Mouse (Mus musculus) liver, adult 2 months (tissue): ENCODE measurements around the gene Pigz. TPM values are rescaled to one million over a fixed set of nuclear protein-coding genes. Genes with fewer than 3 reads are reported as not detected.
A peak's percentile ranks its signal among the peaks of the same experiment; 100 is the strongest.

Experiments
- DNase-seq: peaks from one replicate; pipeline ENCODE4 v3.0.0-alpha.2; 2011; ENCODE audit warnings: low read depth, low spot score; ENCODE audit errors: extremely low read depth
- H3K27ac ChIP-seq: fragments of 200-500 bp; replicated peaks from 2 replicates; pipeline ENCODE4 v1.5.1; 2012; ENCODE audit warnings: low read depth, mild to moderate bottlenecking, control low read depth, inconsistent platforms, low read length; ENCODE audit not compliant: insufficient read depth
- H3K27me3 ChIP-seq: fragments of 200-500 bp; 2 replicates; pipeline ENCODE4 v1.6.1; 2012; ENCODE audit warnings: mild to moderate bottlenecking, moderate library complexity, low read length, inconsistent platforms; ENCODE audit not compliant: control insufficient read depth, insufficient read depth
- H3K36me3 ChIP-seq: fragments of 200-500 bp; 2 replicates; pipeline ENCODE4 v1.6.1; 2012; ENCODE audit warnings: low read length, inconsistent platforms; ENCODE audit not compliant: control insufficient read depth, insufficient read depth
- H3K4me1 ChIP-seq: fragments of 200-500 bp; 2 replicates; pipeline ENCODE4 v1.6.1; 2011; ENCODE audit warnings: low read length; ENCODE audit not compliant: control insufficient read depth, insufficient read depth
- H3K4me3 ChIP-seq: fragments of 200-500 bp; 2 replicates; pipeline ENCODE4 v1.5.1; 2011; ENCODE audit warnings: low read depth, mild to moderate bottlenecking, control low read depth, low read length, moderate library complexity; ENCODE audit not compliant: insufficient read depth
- H3K79me2 ChIP-seq: fragments of 200-500 bp; 2 replicates; pipeline ENCODE4 v1.6.1; 2012; ENCODE audit warnings: inconsistent platforms, mild to moderate bottlenecking, low read length, moderate library complexity; ENCODE audit not compliant: control insufficient read depth, insufficient read depth
- H3K9ac ChIP-seq: fragments of 200-500 bp; 2 replicates; pipeline ENCODE4 v1.6.1; 2012; ENCODE audit warnings: low read depth, mild to moderate bottlenecking, control low read depth, inconsistent platforms, low read length
- CTCF ChIP-seq: fragments of 200-500 bp; IDR thresholded peaks from 2 replicates; pipeline ENCODE4 v1.5.1; 2011; ENCODE audit warnings: low read depth, low read length, control low read depth
- POLR2A ChIP-seq: fragments of 200-500 bp; IDR thresholded peaks from 2 replicates; pipeline ENCODE4 v1.6.1; 2011; ENCODE audit warnings: low read length, control low read depth; ENCODE audit not compliant: insufficient read depth; ENCODE audit errors: extremely low read depth
- polyA plus RNA-seq: library from polyadenylated mRNA; depleted of rRNA; stranded (reverse); fragments of >200 nt; gene quantifications from 2 replicates; pipeline ENCODE4 v1.2.3, GENCODE M21; 2012; rRNA removed
- total RNA-seq: library from RNA; depleted of rRNA; stranded (reverse); fragments of >200 nt; gene quantifications from 2 replicates; pipeline ENCODE4 v1.2.3, GENCODE M21; 2014; rRNA removed

Gene Pigz
- total and polyA plus RNA-seq, 2 experiments: 0.18 to 0.33 TPM

GRCm38 (mm10) chr16:31993946-31994345 lies 60.3 kb downstream of the Pigz start:
- H3K9ac ChIP-seq: no peak overlapping the region
- H3K27me3 ChIP-seq: no peaks in the 10 kb centered on the region
- H3K79me2 ChIP-seq: peaks cover 13% of the 10 kb centered on the region; the same call in 1 of the 2 replicates
- peak; percentile 30 for DNase-seq
- H3K36me3 ChIP-seq: peaks cover 5% of the 10 kb centered on the region
- peak overlapping the region; percentile 78 for H3K27ac ChIP-seq
- peaks cover 24% of the 10 kb centered on the region for H3K4me1 ChIP-seq
- H3K4me3 ChIP-seq: no peak overlapping the region
- TF ChIP-seq CTCF: no peak
- TF ChIP-seq POLR2A: no peak

Other genes with a start within 250 kb of the Pigz start
- not detected in 2 replicates for gene Meltf, start 55.0 kb upstream of the Pigz start, total RNA-seq
- gene Meltf, start 55.0 kb upstream of the Pigz start, polyA plus RNA-seq: not detected in 2 replicates
- gene 0610012G03Rik, start 14.6 kb downstream of the Pigz start, total RNA-seq: 25.3 and 34.6 TPM in 2 replicates
- 61.1 and 63.2 TPM in 2 replicates for gene 0610012G03Rik, start 14.6 kb downstream of the Pigz start, polyA plus RNA-seq
- gene Ncbp2, start 14.7 kb downstream of the Pigz start, total RNA-seq: 8.4 and 10.5 TPM in 2 replicates
- 6.9 and 8.4 TPM in 2 replicates for gene Ncbp2, start 14.7 kb downstream of the Pigz start, polyA plus RNA-seq
- 10.8 and 12.8 TPM in 2 replicates for gene Senp5, start 69.4 kb downstream of the Pigz start, total RNA-seq
- 3.6 and 3.7 TPM in 2 replicates for gene Senp5, start 69.4 kb downstream of the Pigz start, polyA plus RNA-seq
- 11.0 and 11.8 TPM in 2 replicates for gene Pak2, start 145.5 kb downstream of the Pigz start, total RNA-seq
- gene Pak2, start 145.5 kb downstream of the Pigz start, polyA plus RNA-seq: 5.8 and 6.3 TPM in 2 replicates
- gene Pigx, start 165.9 kb downstream of the Pigz start, total RNA-seq: 37.7 and 40.5 TPM in 2 replicates
- gene Pigx, start 165.9 kb downstream of the Pigz start, polyA plus RNA-seq: 17.5 and 19.0 TPM in 2 replicates
- 6.0 and 6.5 TPM in 2 replicates for gene Cep19, start 165.9 kb downstream of the Pigz start, total RNA-seq
- 7.6 and 10.1 TPM in 2 replicates for gene Cep19, start 165.9 kb downstream of the Pigz start, polyA plus RNA-seq
- gene Nrros, start 231.7 kb downstream of the Pigz start, total RNA-seq: 4.1 and 5.3 TPM in 2 replicates
- gene Nrros, start 231.7 kb downstream of the Pigz start, polyA plus RNA-seq: 3.1 and 5.9 TPM in 2 replicates
- gene Bex6, start 246.0 kb downstream of the Pigz start, total RNA-seq: not detected in 2 replicates
- not detected in 2 replicates for gene Bex6, start 246.0 kb downstream of the Pigz start, polyA plus RNA-seq